Mouse (Mus musculus): Measurements from ENCODE around the gene Hoxd12. TPM values are rescaled to one million over a fixed set of nuclear protein-coding genes. Genes with fewer than 3 reads are reported as not detected.

Gene Hoxd12
- polyA plus RNA-seq, 1 experiment: not detected

DNA sequence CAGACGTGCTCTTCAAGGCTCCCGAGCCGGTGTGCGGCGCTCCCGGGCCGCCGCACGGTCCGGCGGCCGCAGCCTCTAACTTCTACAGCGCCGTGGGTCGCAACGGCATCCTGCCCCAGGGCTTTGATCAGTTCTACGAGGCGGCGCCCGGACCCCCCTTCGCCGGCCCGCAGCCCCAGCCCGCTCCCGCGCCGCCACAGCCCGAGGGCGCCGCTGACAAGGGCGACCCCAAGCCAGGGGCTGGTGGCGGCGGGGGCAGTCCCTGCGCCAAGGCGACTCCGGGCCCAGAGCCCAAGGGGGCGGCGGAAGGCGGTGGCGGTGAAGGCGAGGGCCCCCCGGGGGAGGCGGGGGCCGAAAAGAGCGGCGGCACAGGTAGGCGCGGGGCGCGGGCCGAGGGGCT, 8.0 kb downstream of the Hoxd12 start:
- peaks cover 3% of the 10 kb centered on the region; the same call in 1 of the 2 replicates for H3K4me1 ChIP-seq (ENCODE audit: control insufficient read depth, insufficient read depth, insufficient read length, low read length)
- H3K4me3 ChIP-seq (ENCODE audit: low read depth, low read length): no peak overlapping the region
- H3K36me3 ChIP-seq (ENCODE audit: control insufficient read depth, insufficient read depth, low read length): no peaks in the 10 kb centered on the region
- H3K27ac ChIP-seq (ENCODE audit: insufficient read depth, low read depth, low read length): no peak overlapping the region
- 3% methylated on average over 51 of the region's 51 CpGs for WGBS
- TF ChIP-seq POLR2A (IDR thresholded peaks at IDR 0.05; ENCODE audit: low read depth, low read length) (no peak), CTCF (IDR thresholded peaks at IDR 0.05; ENCODE audit: extremely low read depth, insufficient read length, insufficient replicate concordance, low read depth, low read length) (no peak)
- peaks cover 79% of the 10 kb centered on the region for H3K27me3 ChIP-seq (ENCODE audit: control insufficient read depth, insufficient read depth, low read length)

- TF ChIP-seq POLR2A (IDR thresholded peaks at IDR 0.05; ENCODE audit: low read depth, low read length) (no peak), CTCF (IDR thresholded peaks at IDR 0.05; ENCODE audit: extremely low read depth, insufficient read length, insufficient replicate concordance, low read depth, low read length) (no peak)
- peaks cover 3% of the 10 kb centered on the region; the same call in 1 of the 2 replicates for H3K4me1 ChIP-seq (ENCODE audit: control insufficient read depth, insufficient read depth, insufficient read length, low read length)
- H3K36me3 ChIP-seq (ENCODE audit: control insufficient read depth, insufficient read depth, low read length): no peaks in the 10 kb centered on the region
- no peak overlapping the region for H3K4me3 ChIP-seq (ENCODE audit: low read depth, low read length)
- WGBS: 4% methylated on average over 18 of the region's 18 CpGs
- H3K27me3 ChIP-seq (ENCODE audit: control insufficient read depth, insufficient read depth, low read length): peaks cover 78% of the 10 kb centered on the region
- no peak overlapping the region for H3K27ac ChIP-seq (ENCODE audit: insufficient read depth, low read depth, low read length)
Observed at GRCm38 (mm10) chr2:74683471-74683951, 8.7 kb downstream of the Hoxd12 start.

DNA sequence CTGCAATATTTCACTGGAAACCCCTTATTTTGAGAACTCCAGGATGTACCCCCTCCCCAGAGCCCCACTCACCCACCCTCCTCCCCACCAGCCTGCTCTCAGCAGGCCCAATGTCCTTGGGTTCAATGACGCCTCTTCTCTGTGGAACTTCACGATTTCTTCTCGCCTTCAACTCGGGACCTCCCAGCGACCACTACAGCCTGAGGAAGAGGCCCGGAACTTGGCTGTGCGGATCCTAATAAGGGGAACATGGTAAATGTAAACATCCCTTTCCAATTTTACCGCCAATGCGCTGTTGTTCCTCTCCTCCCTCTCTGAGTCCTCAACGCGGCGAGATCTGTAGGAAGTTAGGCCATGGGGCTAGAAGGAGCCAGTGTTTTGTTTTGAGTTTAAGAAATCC, 9.3 kb downstream of the Hoxd12 start:
- H3K27ac ChIP-seq (ENCODE audit: insufficient read depth, low read depth, low read length): no peak overlapping the region
- peaks cover 3% of the 10 kb centered on the region; the same call in 1 of the 2 replicates for H3K4me1 ChIP-seq (ENCODE audit: control insufficient read depth, insufficient read depth, insufficient read length, low read length)
- peaks cover 76% of the 10 kb centered on the region for H3K27me3 ChIP-seq (ENCODE audit: control insufficient read depth, insufficient read depth, low read length)
- no peaks in the 10 kb centered on the region for H3K36me3 ChIP-seq (ENCODE audit: control insufficient read depth, insufficient read depth, low read length)
- 9% methylated on average over 12 of the region's 12 CpGs for WGBS
- TF ChIP-seq CTCF (IDR thresholded peaks at IDR 0.05; ENCODE audit: extremely low read depth, insufficient read length, insufficient replicate concordance, low read depth, low read length) (no peak), POLR2A (IDR thresholded peaks at IDR 0.05; ENCODE audit: low read depth, low read length) (no peak)
- no peak overlapping the region for H3K4me3 ChIP-seq (ENCODE audit: low read depth, low read length)

- H3K4me3 ChIP-seq (ENCODE audit: low read depth, low read length): no peak overlapping the region
- TF ChIP-seq CTCF (IDR thresholded peaks at IDR 0.05; ENCODE audit: extremely low read depth, insufficient read length, insufficient replicate concordance, low read depth, low read length) (no peak), POLR2A (IDR thresholded peaks at IDR 0.05; ENCODE audit: low read depth, low read length) (no peak)
- H3K27me3 ChIP-seq (ENCODE audit: control insufficient read depth, insufficient read depth, low read length): peaks cover 76% of the 10 kb centered on the region
- no peaks in the 10 kb centered on the region; the same call in 1 of the 2 replicates for H3K4me1 ChIP-seq (ENCODE audit: control insufficient read depth, insufficient read depth, insufficient read length, low read length)
- WGBS: 21% methylated on average over 4 of the region's 4 CpGs
- no peak overlapping the region for H3K27ac ChIP-seq (ENCODE audit: insufficient read depth, low read depth, low read length)
- H3K36me3 ChIP-seq (ENCODE audit: control insufficient read depth, insufficient read depth, low read length): no peaks in the 10 kb centered on the region
Observed at GRCm38 (mm10) chr2:74685059-74685603, 10.3 kb downstream of the Hoxd12 start.

GRCm38 (mm10) chr2:74686301-74686987, 11.6 kb downstream of the Hoxd12 start:
- Histone ChIP-seq H3K36me3 (ENCODE audit: control insufficient read depth, insufficient read depth, low read length) (no peaks in the 10 kb centered on the region), H3K27ac (ENCODE audit: insufficient read depth, low read depth, low read length) (no peak overlapping the region), H3K4me1 (ENCODE audit: control insufficient read depth, insufficient read depth, insufficient read length, low read length) (no peaks in the 10 kb centered on the region; the same call in 1 of the 2 replicates), H3K27me3 (ENCODE audit: control insufficient read depth, insufficient read depth, low read length) (peaks cover 71% of the 10 kb centered on the region), H3K4me3 (ENCODE audit: low read depth, low read length) (no peak overlapping the region)
- TF ChIP-seq CTCF (IDR thresholded peaks at IDR 0.05; ENCODE audit: extremely low read depth, insufficient read length, insufficient replicate concordance, low read depth, low read length) (no peak), POLR2A (IDR thresholded peaks at IDR 0.05; ENCODE audit: low read depth, low read length) (no peak)
- 12% methylated on average over 17 of the region's 17 CpGs for WGBS

- 4% methylated on average over 27 of the region's 27 CpGs for WGBS
- TF ChIP-seq CTCF (IDR thresholded peaks at IDR 0.05; ENCODE audit: extremely low read depth, insufficient read length, insufficient replicate concordance, low read depth, low read length) (no peak), POLR2A (IDR thresholded peaks at IDR 0.05; ENCODE audit: low read depth, low read length) (no peak)
- Histone ChIP-seq H3K27me3 (ENCODE audit: control insufficient read depth, insufficient read depth, low read length) (peaks cover 71% of the 10 kb centered on the region), H3K4me3 (ENCODE audit: low read depth, low read length) (no peak overlapping the region), H3K4me1 (ENCODE audit: control insufficient read depth, insufficient read depth, insufficient read length, low read length) (no peaks in the 10 kb centered on the region; the same call in 1 of the 2 replicates), H3K27ac (ENCODE audit: insufficient read depth, low read depth, low read length) (no peak overlapping the region), H3K36me3 (ENCODE audit: control insufficient read depth, insufficient read depth, low read length) (no peaks in the 10 kb centered on the region)
Observed at GRCm38 (mm10) chr2:74686988-74687697, 12.3 kb downstream of the Hoxd12 start.
